Mouse (Mus musculus) midbrain, embryonic 13.5 days (tissue): ENCODE results near the gene Vangl1. TPM values are rescaled to one million over a fixed set of nuclear protein-coding genes. Genes with fewer than 3 reads are reported as not detected.
"Not testable (repeated sequence)": the region's sequence is repeated elsewhere in the genome, so short reads cannot be mapped to it uniquely, and the experiment has no call there.

Experiments
- ATAC-seq: fragments of 200-750 bp; cut with Nextera tagmentation; 2 replicates; pipeline ENCODE4 v1.8.0; 2017; ENCODE audit warnings: mild to moderate bottlenecking, moderate TSS enrichment, moderate library complexity
- H3K27ac ChIP-seq: fragments of 300-500 bp; sonication (generic); 2 replicates; pipeline ENCODE4 v1.5.1; 2015; ENCODE audit warnings: inconsistent platforms, mild to moderate bottlenecking, moderate library complexity
- H3K27me3 ChIP-seq: fragments of 300-500 bp; sonication (generic); 2 replicates; pipeline ENCODE4 v1.6.1; 2015; ENCODE audit warnings: mild to moderate bottlenecking, inconsistent platforms
- H3K36me3 ChIP-seq: fragments of 300-500 bp; sonication (generic); 2 replicates; pipeline ENCODE4 v1.6.1; 2015; ENCODE audit warnings: mild to moderate bottlenecking, inconsistent platforms
- H3K4me1 ChIP-seq: fragments of 300-500 bp; sonication (generic); replicated peaks from 2 replicates; pipeline ENCODE4 v1.6.1; 2015; ENCODE audit warnings: inconsistent platforms
- H3K4me2 ChIP-seq: fragments of 300-500 bp; sonication (generic); replicated peaks from 2 replicates; pipeline ENCODE4 v1.6.1; 2015; ENCODE audit warnings: moderate library complexity, mild to moderate bottlenecking, inconsistent platforms
- H3K4me3 ChIP-seq: fragments of 300-500 bp; sonication (generic); replicated peaks from 2 replicates; pipeline ENCODE4 v1.5.1; 2015; ENCODE audit warnings: mild to moderate bottlenecking, inconsistent platforms
- H3K9ac ChIP-seq: fragments of 300-500 bp; sonication (generic); replicated peaks from 2 replicates; pipeline ENCODE4 v1.6.1; 2015; ENCODE audit warnings: mild to moderate bottlenecking, inconsistent platforms
- H3K9me3 ChIP-seq: fragments of 300-500 bp; sonication (generic); 2 replicates; pipeline ENCODE4 v1.6.1; 2016; ENCODE audit warnings: mild to moderate bottlenecking, inconsistent platforms
- WGBS: fragments of 180-500 bp; shearing (Covaris S2); methylation state at CpG from one replicate; pipeline ENCODE4 v1.1.7; 2015; 5-methylcytosine and 5-hydroxymethylcytosine counted together
- polyA plus RNA-seq: library from polyadenylated mRNA; unstranded; fragments of >200 nt; fragmentation: Nextera tagmentation; extraction: Ambion mirVana; gene quantifications from 2 replicates; pipeline ENCODE4 v1.2.1, GENCODE M21; 2015

Gene Vangl1
- polyA plus RNA-seq, 1 experiment from 2014 or later, result 7.3 TPM

GRCm38 (mm10) chr3:102212896-102213295 is 8.4 kb upstream of the Vangl1 start:
- Histone ChIP-seq H3K4me2 (no peak overlapping the region), H3K27ac (no peak overlapping the region), H3K9me3 (no peaks in the 10 kb centered on the region), H3K27me3 (peaks cover 9% of the 10 kb centered on the region; the same call in 1 of the 2 replicates), H3K4me1 (no peaks in the 10 kb centered on the region), H3K4me3 (no peak overlapping the region), H3K9ac (no peak overlapping the region), H3K36me3 (no peaks in the 10 kb centered on the region)
- WGBS, result 64% methylated on average over 6 of the region's 6 CpGs
- no peak for ATAC-seq

DNA sequence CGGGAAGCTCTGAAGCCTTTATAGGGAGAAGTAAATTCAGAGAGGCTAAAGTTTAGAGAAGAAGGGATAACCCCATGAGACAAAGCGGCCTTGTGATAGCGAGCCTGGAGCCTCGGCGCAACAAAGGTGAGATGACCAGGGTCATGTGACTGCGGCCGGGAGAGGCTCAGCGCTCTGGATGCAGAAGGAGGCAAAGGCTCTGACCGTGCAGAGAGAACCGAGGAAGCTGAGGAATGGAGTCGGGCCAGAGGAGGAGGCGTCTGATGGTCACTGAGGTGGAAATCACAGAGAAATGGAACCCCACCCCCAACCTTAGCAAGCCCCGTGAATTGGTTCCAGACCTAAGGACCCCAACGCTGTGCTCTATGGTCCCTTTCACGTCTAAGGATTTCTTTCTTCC is 7.8 kb upstream of the Vangl1 start:
- Histone ChIP-seq H3K4me2 (no peak overlapping the region), H3K9me3 (no peaks in the 10 kb centered on the region), H3K4me1 (no peaks in the 10 kb centered on the region), H3K36me3 (no peaks in the 10 kb centered on the region), H3K27ac (no peak overlapping the region), H3K9ac (no peak overlapping the region), H3K27me3 (peaks cover 9% of the 10 kb centered on the region; the same call in 1 of the 2 replicates), H3K4me3 (no peak overlapping the region)
- 88% methylated on average over 15 of the region's 15 CpGs for WGBS
- no peak for ATAC-seq

DNA sequence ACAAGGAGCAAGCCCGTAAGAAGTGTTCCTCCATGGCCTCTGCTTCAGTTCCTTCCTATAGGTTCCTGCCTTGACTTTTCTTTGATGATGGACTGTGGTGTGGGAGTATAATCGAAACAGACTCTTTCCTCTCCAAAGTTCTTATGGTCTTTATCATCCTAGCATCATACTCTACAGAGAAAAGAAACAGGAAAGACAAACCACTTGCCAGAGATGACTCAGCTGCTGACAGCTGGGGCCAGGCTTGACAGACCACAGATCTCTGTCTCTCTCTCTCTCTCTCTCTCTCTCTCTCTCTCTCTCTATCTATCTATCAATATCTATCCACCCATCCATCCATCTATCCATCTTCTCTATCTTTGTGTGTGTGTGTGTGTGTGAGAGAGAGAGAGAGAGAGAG is 6.8 kb upstream of the Vangl1 start:
- 81% methylated on average over 2 of the region's 2 CpGs for WGBS
- no peak overlapping the region for H3K27ac ChIP-seq
- no peak overlapping the region for H3K9ac ChIP-seq
- no peak overlapping the region for H3K4me2 ChIP-seq
- no peak for ATAC-seq
- no peaks in the 10 kb centered on the region for H3K36me3 ChIP-seq
- no peak overlapping the region for H3K4me3 ChIP-seq
- no peaks in the 10 kb centered on the region for H3K9me3 ChIP-seq
- peaks cover 18% of the 10 kb centered on the region for H3K27me3 ChIP-seq
- no peaks in the 10 kb centered on the region for H3K4me1 ChIP-seq

- ATAC-seq, result no peak
- Histone ChIP-seq H3K9ac (no peak overlapping the region), H3K4me1 (no peaks in the 10 kb centered on the region; the same call in 1 of the 2 replicates), H3K4me3 (no peak overlapping the region), H3K4me2 (no peak overlapping the region), H3K9me3 (no peaks in the 10 kb centered on the region), H3K27me3 (peaks cover 24% of the 10 kb centered on the region), H3K36me3 (no peaks in the 10 kb centered on the region), H3K27ac (no peak overlapping the region)
- WGBS, result 65% methylated on average over 3 of the region's 3 CpGs
Measured at GRCm38 (mm10) chr3:102210775-102211174, 6.3 kb upstream of the Vangl1 start.

DNA sequence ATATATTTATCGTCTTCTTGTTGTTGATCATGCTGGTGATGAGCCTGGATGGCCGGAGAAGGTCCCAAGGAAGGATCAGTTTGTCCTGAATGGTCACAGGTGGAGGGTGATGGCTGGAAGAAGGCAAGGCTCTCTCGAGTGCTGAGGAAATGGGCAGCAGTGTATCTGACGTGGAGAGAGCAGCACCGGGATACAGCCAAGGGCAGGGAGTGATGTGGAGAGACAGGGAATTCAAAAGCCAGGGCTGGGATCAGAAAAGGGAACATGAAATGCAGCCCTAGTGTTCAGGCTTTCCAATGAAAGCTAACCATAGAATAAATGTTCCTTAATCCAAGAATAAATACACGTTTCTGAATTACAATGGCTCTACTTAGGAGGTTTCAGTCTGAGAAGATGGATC is 4.4 kb upstream of the Vangl1 start:
- ATAC-seq, result no peak
- Histone ChIP-seq H3K27ac (no peak overlapping the region), H3K9me3 (no peaks in the 10 kb centered on the region), H3K4me3 (no peak overlapping the region), H3K9ac (no peak overlapping the region), H3K4me2 (no peak overlapping the region), H3K36me3 (no peaks in the 10 kb centered on the region), H3K27me3 (peaks cover 35% of the 10 kb centered on the region), H3K4me1 (peaks cover 12% of the 10 kb centered on the region)
- 76% methylated on average over 6 of the region's 6 CpGs for WGBS

DNA sequence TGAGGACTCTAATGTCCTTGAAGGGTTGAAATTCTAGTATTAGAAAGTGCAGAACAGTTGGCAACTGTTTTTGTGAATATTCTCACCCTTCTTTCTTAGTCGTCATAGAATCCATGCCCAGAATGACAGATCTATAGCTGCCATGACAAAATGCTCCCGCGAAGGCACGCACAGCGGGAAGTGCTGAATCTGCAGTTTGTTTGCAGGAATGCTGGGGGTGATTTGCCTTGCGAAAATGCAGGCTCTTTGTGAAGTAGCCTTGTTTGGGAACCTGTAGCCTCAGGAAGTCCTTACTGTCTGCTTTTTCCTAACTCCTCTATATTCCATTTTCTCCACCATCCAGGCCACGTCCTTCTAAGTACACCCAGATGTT is 951 bp upstream of the Vangl1 start:
- 5% methylated on average over 7 of the region's 7 CpGs for WGBS
- peak overlapping the region; percentile 99 for H3K4me2 ChIP-seq
- peaks cover 66% of the 10 kb centered on the region for H3K27me3 ChIP-seq
- no peak overlapping the region for H3K9ac ChIP-seq
- peak overlapping the region; percentile 65 for H3K4me3 ChIP-seq
- ATAC-seq, result no peak
- H3K27ac ChIP-seq, result no peak overlapping the region
- H3K4me1 ChIP-seq, result peaks cover 28% of the 10 kb centered on the region
- no peaks in the 10 kb centered on the region for H3K36me3 ChIP-seq
- H3K9me3 ChIP-seq, result no peaks in the 10 kb centered on the region

- 8% methylated on average over 13 of the region's 17 CpGs for WGBS
- not testable (repeated sequence) for H3K36me3 ChIP-seq, H3K27ac ChIP-seq, H3K9me3 ChIP-seq
- Histone ChIP-seq H3K9ac (peak overlapping the region; percentile 77), H3K4me2 (peak overlapping the region; percentile 99), H3K4me1 (peaks cover 28% of the 10 kb centered on the region), H3K4me3 (peak overlapping the region; percentile 65), H3K27me3 (peaks cover 71% of the 10 kb centered on the region)
- peak; percentile 57; the same call in 1 of the 2 replicates for ATAC-seq
Measured at GRCm38 (mm10) chr3:102204734-102205457, 403 bp upstream of the Vangl1 start.

GRCm38 (mm10) chr3:102203131-102203530 is 1.4 kb downstream of the Vangl1 start:
- H3K9me3 ChIP-seq, result no peaks in the 10 kb centered on the region
- no peak for ATAC-seq
- 5% methylated on average over 7 of the region's 7 CpGs for WGBS
- H3K27ac ChIP-seq, result no peak overlapping the region
- H3K4me1 ChIP-seq, result peaks cover 28% of the 10 kb centered on the region
- peak overlapping the region; percentile 77; the same call in 1 of the 2 replicates for H3K9ac ChIP-seq
- peak overlapping the region; percentile 99 for H3K4me2 ChIP-seq
- peaks cover 81% of the 10 kb centered on the region for H3K27me3 ChIP-seq
- peak overlapping the region; percentile 65 for H3K4me3 ChIP-seq
- no peaks in the 10 kb centered on the region for H3K36me3 ChIP-seq

- 30% methylated on average over 4 of the region's 4 CpGs for whole genome bisulfite sequencing
- peaks cover 88% of the 10 kb centered on the region for H3K27me3 ChIP-seq
- no peak overlapping the region for H3K4me3 ChIP-seq
- H3K9me3 ChIP-seq, result no peaks in the 10 kb centered on the region
- H3K4me2 ChIP-seq, result no peak overlapping the region
- H3K4me1 ChIP-seq, result peaks cover 24% of the 10 kb centered on the region
- ATAC-seq, result no peak
- no peak overlapping the region for H3K9ac ChIP-seq
- H3K27ac ChIP-seq, result no peak overlapping the region
- H3K36me3 ChIP-seq, result no peaks in the 10 kb centered on the region
Measured at GRCm38 (mm10) chr3:102199991-102200390, 4.5 kb downstream of the Vangl1 start.

DNA sequence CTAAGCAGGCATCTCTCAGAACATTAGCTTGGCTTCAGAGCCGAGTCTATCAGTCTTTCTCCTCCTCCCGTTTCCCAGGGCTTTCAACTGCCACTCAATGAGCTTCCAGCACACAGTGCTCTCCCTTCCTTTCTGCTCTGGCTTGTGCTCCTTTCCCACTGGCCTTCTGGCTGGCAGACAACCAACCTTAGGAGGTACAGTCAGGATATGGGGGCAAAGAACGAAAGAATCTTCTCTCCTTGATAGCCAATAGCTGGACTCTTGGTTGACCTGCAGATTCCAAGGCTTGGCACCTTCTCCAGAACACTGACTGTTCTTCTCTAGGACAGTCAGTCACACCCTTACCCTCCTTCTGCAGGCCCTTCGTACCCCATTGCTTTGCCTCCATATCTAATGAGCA is 5.3 kb downstream of the Vangl1 start:
- peaks cover 87% of the 10 kb centered on the region for H3K27me3 ChIP-seq
- H3K36me3 ChIP-seq, result no peaks in the 10 kb centered on the region
- H3K4me3 ChIP-seq, result no peak overlapping the region
- no peak overlapping the region for H3K4me2 ChIP-seq
- no peak overlapping the region for H3K9ac ChIP-seq
- 66% methylated on average over 4 of the region's 4 CpGs for WGBS
- no peak overlapping the region for H3K27ac ChIP-seq
- no peak for ATAC-seq
- H3K4me1 ChIP-seq, result peaks cover 27% of the 10 kb centered on the region
- H3K9me3 ChIP-seq, result no peaks in the 10 kb centered on the region

DNA sequence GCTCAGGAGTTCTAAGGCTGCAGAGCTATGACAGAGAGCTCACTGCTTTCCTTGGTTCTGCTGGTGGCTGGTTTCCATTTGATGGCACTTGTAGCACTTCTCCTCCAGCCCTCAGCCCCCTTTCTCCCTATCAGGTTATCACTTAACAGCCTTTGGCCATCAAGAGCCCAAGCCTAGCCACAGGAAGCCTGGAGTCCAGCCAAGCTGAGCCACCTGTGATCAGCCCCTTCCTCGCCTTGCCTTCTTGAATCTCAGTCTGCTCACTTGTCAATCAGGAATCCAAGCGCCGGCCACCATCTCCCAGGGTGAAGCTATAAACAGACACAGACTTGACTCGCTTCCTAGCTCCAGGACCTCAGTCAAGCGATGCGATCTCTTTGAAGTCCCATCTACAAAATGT is 6.0 kb downstream of the Vangl1 start:
- no peak overlapping the region for H3K27ac ChIP-seq
- ATAC-seq, result no peak
- 56% methylated on average over 6 of the region's 6 CpGs for WGBS
- H3K9ac ChIP-seq, result no peak overlapping the region
- no peaks in the 10 kb centered on the region for H3K9me3 ChIP-seq
- H3K4me2 ChIP-seq, result no peak overlapping the region
- H3K36me3 ChIP-seq, result no peaks in the 10 kb centered on the region
- peaks cover 80% of the 10 kb centered on the region for H3K27me3 ChIP-seq
- H3K4me3 ChIP-seq, result no peak overlapping the region
- peaks cover 29% of the 10 kb centered on the region for H3K4me1 ChIP-seq

DNA sequence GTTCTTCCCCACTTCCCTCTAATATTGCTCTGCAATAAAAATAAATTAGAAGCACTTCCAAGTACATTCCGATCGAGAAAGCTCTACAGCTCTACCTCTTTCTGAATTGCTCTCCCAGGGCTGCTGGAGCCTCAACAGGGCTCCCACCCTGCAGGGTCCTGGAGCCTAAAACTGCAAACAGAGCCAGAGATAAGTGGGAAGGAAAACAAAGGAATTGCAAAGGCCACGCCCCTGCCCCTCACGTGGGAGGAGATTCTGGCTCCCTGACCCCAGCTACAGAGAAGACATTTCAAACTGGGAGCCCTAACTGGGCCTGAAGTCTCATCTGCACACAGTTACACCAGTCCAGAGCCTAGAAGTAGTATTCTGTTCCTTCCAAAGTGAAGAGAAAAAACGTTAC is 6.7 kb downstream of the Vangl1 start:
- Histone ChIP-seq H3K4me3 (no peak overlapping the region), H3K9me3 (no peaks in the 10 kb centered on the region), H3K9ac (no peak overlapping the region), H3K36me3 (no peaks in the 10 kb centered on the region), H3K4me1 (peaks cover 29% of the 10 kb centered on the region), H3K4me2 (no peak overlapping the region), H3K27me3 (peaks cover 80% of the 10 kb centered on the region), H3K27ac (no peak overlapping the region)
- 20% methylated on average over 5 of the region's 5 CpGs for WGBS
- no peak for ATAC-seq

GRCm38 (mm10) chr3:102197152-102197551 is 7.3 kb downstream of the Vangl1 start:
- no peak overlapping the region for H3K9ac ChIP-seq
- no peak overlapping the region for H3K4me2 ChIP-seq
- no peak overlapping the region for H3K27ac ChIP-seq
- no peaks in the 10 kb centered on the region for H3K9me3 ChIP-seq
- WGBS, result 87% methylated on average over 5 of the region's 5 CpGs
- peaks cover 27% of the 10 kb centered on the region for H3K4me1 ChIP-seq
- H3K36me3 ChIP-seq, result no peaks in the 10 kb centered on the region
- H3K4me3 ChIP-seq, result no peak overlapping the region
- peaks cover 80% of the 10 kb centered on the region for H3K27me3 ChIP-seq
- ATAC-seq, result no peak
